Mouse (Mus musculus) forebrain, embryonic 16.5 days (tissue): ENCODE measurements around the gene Mrpl20. TPM values are rescaled to one million over a fixed set of nuclear protein-coding genes. Genes with fewer than 3 reads are reported as not detected.

Experiments
- ATAC-seq: fragments of 200-750 bp; cut with Nextera tagmentation; 2 replicates; pipeline ENCODE4 v1.8.0; 2017; ENCODE audit warnings: mild to moderate bottlenecking, moderate library complexity
- H3K27ac ChIP-seq: fragments of 300-500 bp; sonication (generic); 2 replicates; pipeline ENCODE4 v1.5.1; 2014; ENCODE audit warnings: low read length, control low read depth
- H3K27me3 ChIP-seq: fragments of 300-500 bp; sonication (generic); replicated peaks from 2 replicates; pipeline ENCODE4 v1.6.1; 2014; ENCODE audit warnings: low read length; ENCODE audit not compliant: control insufficient read depth, insufficient read depth
- H3K36me3 ChIP-seq: fragments of 300-500 bp; sonication (generic); 2 replicates; pipeline ENCODE4 v1.6.1; 2014; ENCODE audit not compliant: control insufficient read depth, insufficient read depth
- H3K4me1 ChIP-seq: fragments of 300-500 bp; sonication (generic); replicated peaks from 2 replicates; pipeline ENCODE4 v1.6.1; 2014; ENCODE audit warnings: low read length; ENCODE audit not compliant: control insufficient read depth, insufficient read depth
- H3K4me2 ChIP-seq: fragments of 300-500 bp; sonication (generic); 2 replicates; pipeline ENCODE4 v1.6.1; 2014; ENCODE audit warnings: mild to moderate bottlenecking, low read length, control low read depth
- H3K4me3 ChIP-seq: fragments of 300-500 bp; sonication (generic); replicated peaks from 2 replicates; pipeline ENCODE4 v1.5.1; 2014; ENCODE audit warnings: mild to moderate bottlenecking, low read length, control low read depth
- H3K9ac ChIP-seq: fragments of 300-500 bp; sonication (generic); replicated peaks from 2 replicates; pipeline ENCODE4 v1.6.1; 2014; ENCODE audit warnings: low read depth, low read length, control low read depth
- H3K9me3 ChIP-seq: fragments of 300-500 bp; sonication (generic); 2 replicates; pipeline ENCODE4 v1.6.1; 2016; ENCODE audit warnings: low read length; ENCODE audit not compliant: control insufficient read depth
- WGBS: fragments of 180-500 bp; shearing (Covaris S2); extraction: QIAGEN DNeasy Blood & Tissue Kit; methylation state at CpG from one replicate; pipeline ENCODE4 v1.1.7; 2014; 5-methylcytosine and 5-hydroxymethylcytosine counted together
- polyA plus RNA-seq: library from polyadenylated mRNA; unstranded; fragments of >200 nt; fragmentation: Nextera tagmentation; extraction: Ambion mirVana; gene quantifications from 2 replicates; pipeline ENCODE4 v1.2.1, GENCODE M21; 2015

Mrpl20 gene
- polyA plus RNA-seq, 1 experiment from 2014 or later: 231 TPM

- ATAC-seq: no peak
These were observed 34.8 kb downstream of the Mrpl20 start for GRCm38 (mm10) chr4:155837404-155838010.

GRCm38 (mm10) chr4:155838187-155839153 lies 35.8 kb downstream of the Mrpl20 start:
- Histone ChIP-seq H3K36me3 (no peaks in the 10 kb centered on the region), H3K4me3 (no peak overlapping the region), H3K4me2 (no peak overlapping the region), H3K4me1 (peaks cover 18% of the 10 kb centered on the region), H3K27me3 (no peaks in the 10 kb centered on the region; the same call in 1 of the 2 replicates), H3K9me3 (no peaks in the 10 kb centered on the region), H3K9ac (no peak overlapping the region), H3K27ac (no peak overlapping the region)
- ATAC-seq: no peak
- 62% methylated on average over 8 of the region's 8 CpGs for WGBS

More at GRCm38 (mm10) chr4:155837404-155838010, 34.8 kb downstream of the Mrpl20 start:
- H3K9me3 ChIP-seq: no peaks in the 10 kb centered on the region
- peaks cover 26% of the 10 kb centered on the region for H3K4me1 ChIP-seq
- no peak overlapping the region for H3K4me3 ChIP-seq
- no peaks in the 10 kb centered on the region; the same call in 1 of the 2 replicates for H3K36me3 ChIP-seq
- no peak overlapping the region for H3K4me2 ChIP-seq
- no peaks in the 10 kb centered on the region; the same call in 1 of the 2 replicates for H3K27me3 ChIP-seq
- H3K9ac ChIP-seq: no peak overlapping the region
- no peak overlapping the region for H3K27ac ChIP-seq
- 79% methylated on average over 11 of the region's 11 CpGs for WGBS

GRCm38 (mm10) chr4:155839483-155839910 lies 36.8 kb downstream of the Mrpl20 start, which contains the start of gene Mxra8:
Mxra8 (plus strand) TSS chr4:155839680.
- Histone ChIP-seq H3K9ac (peak within 1 kb of the TSS; percentile 47), H3K4me1 (peaks cover 11% of the 10 kb centered on the region), H3K27me3 (no peaks in the 10 kb centered on the region; the same call in 1 of the 2 replicates), H3K4me3 (peak within 1 kb of the TSS; percentile 25), H3K27ac (no peak within 1 kb of the TSS), H3K9me3 (no peaks in the 10 kb centered on the region), H3K4me2 (peak within 1 kb of the TSS; percentile 40), H3K36me3 (no peaks in the 10 kb centered on the region)
- 5% methylated on average over 16 of the region's 16 CpGs for WGBS
- ATAC-seq: peak; percentile 44; the same call in 1 of the 2 replicates

- Histone ChIP-seq H3K4me3 (peak overlapping the region; percentile 25), H3K9me3 (no peaks in the 10 kb centered on the region), H3K27ac (no peak overlapping the region), H3K36me3 (no peaks in the 10 kb centered on the region), H3K4me1 (peaks cover 11% of the 10 kb centered on the region), H3K9ac (peak overlapping the region; percentile 47), H3K27me3 (no peaks in the 10 kb centered on the region; the same call in 1 of the 2 replicates), H3K4me2 (peak overlapping the region; percentile 40)
- 11% methylated on average over 8 of the region's 8 CpGs for WGBS
- no peak for ATAC-seq
These were observed 37.7 kb downstream of the Mrpl20 start for GRCm38 (mm10) chr4:155840076-155841002.

- peak overlapping the region; percentile 40 for H3K4me2 ChIP-seq
- H3K27ac ChIP-seq: no peak overlapping the region
- ATAC-seq: peak; percentile 23; the same call in 1 of the 2 replicates
- H3K4me1 ChIP-seq: peaks cover 11% of the 10 kb centered on the region
- no peaks in the 10 kb centered on the region for H3K9me3 ChIP-seq
- 1% methylated on average over 32 of the region's 32 CpGs for WGBS
- H3K36me3 ChIP-seq: no peaks in the 10 kb centered on the region
- H3K9ac ChIP-seq: peak overlapping the region; percentile 5
- H3K27me3 ChIP-seq: no peaks in the 10 kb centered on the region; the same call in 1 of the 2 replicates
- peak overlapping the region; percentile 13 for H3K4me3 ChIP-seq
These were observed 38.4 kb downstream of the Mrpl20 start for GRCm38 (mm10) chr4:155841003-155841454.

- H3K4me3 ChIP-seq: no peak overlapping the region
- H3K27ac ChIP-seq: no peak overlapping the region
- ATAC-seq: no peak
- H3K9me3 ChIP-seq: no peaks in the 10 kb centered on the region
- H3K4me1 ChIP-seq: peaks cover 16% of the 10 kb centered on the region
- H3K4me2 ChIP-seq: no peak overlapping the region
- H3K27me3 ChIP-seq: no peaks in the 10 kb centered on the region; the same call in 1 of the 2 replicates
- H3K36me3 ChIP-seq: no peaks in the 10 kb centered on the region
- WGBS: 37% methylated on average over 38 of the region's 38 CpGs
- no peak overlapping the region for H3K9ac ChIP-seq
These were observed 39.1 kb downstream of the Mrpl20 start for GRCm38 (mm10) chr4:155841651-155842270.

GRCm38 (mm10) chr4:155843231-155843630 lies 40.6 kb downstream of the Mrpl20 start:
- 90% methylated on average over 5 of the region's 5 CpGs for WGBS
- H3K9ac ChIP-seq: no peak overlapping the region
- no peak overlapping the region for H3K4me2 ChIP-seq
- ATAC-seq: no peak
- no peak overlapping the region for H3K4me3 ChIP-seq
- peaks cover 22% of the 10 kb centered on the region for H3K4me1 ChIP-seq
- no peaks in the 10 kb centered on the region for H3K9me3 ChIP-seq
- H3K27ac ChIP-seq: no peak overlapping the region
- H3K36me3 ChIP-seq: no peaks in the 10 kb centered on the region
- H3K27me3 ChIP-seq: no peaks in the 10 kb centered on the region; the same call in 1 of the 2 replicates

- WGBS: 2% methylated on average over 45 of the region's 65 CpGs
- Histone ChIP-seq H3K4me3 (peak within 1 kb of the TSS; percentile 68), H3K27ac (peak within 1 kb of the TSS; percentile 72), H3K4me1 (peaks cover 39% of the 10 kb centered on the region), H3K9me3 (no peaks in the 10 kb centered on the region), H3K36me3 (no peaks in the 10 kb centered on the region), H3K27me3 (no peaks in the 10 kb centered on the region), H3K4me2 (peak within 1 kb of the TSS; percentile 98), H3K9ac (peak within 1 kb of the TSS; percentile 94)
- peak; percentile 90 for ATAC-seq
These were observed 44.3 kb downstream of the Mrpl20 start, which contains the start of gene Dvl1 for GRCm38 (mm10) chr4:155846871-155847578. Dvl1 (plus strand) TSS chr4:155847402.
